Mouse (Mus musculus): ENCODE data around the gene Carmil2. TPM values are rescaled to one million over a fixed set of nuclear protein-coding genes. Genes with fewer than 3 reads are reported as not detected.

Gene Carmil2
- polyA plus RNA-seq, 1 experiment from 2014 or later: 1.1 TPM

DNA sequence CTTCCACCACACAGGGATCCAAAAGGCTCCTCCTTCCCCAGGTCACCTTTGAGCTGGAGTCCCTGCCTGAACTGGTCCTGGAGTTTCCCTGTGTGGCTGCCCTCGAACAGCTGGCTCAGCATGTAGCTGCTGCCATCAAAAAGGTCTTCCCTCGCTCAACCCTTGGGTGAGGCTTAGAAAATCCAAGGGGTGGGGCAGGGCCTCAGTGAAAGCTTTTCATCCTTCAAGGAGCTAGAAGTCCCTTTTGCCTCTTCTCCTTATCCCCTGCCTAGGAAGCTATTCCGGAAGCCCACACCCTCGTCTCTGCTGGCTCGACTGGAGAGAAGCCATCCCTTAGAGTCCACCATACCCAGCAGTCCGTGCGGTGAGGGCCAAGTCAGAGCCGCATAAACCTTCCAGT, 1.4 kb downstream of the Carmil2 start:
- H3K9me3 ChIP-seq: no peaks in the 10 kb centered on the region
- H3K27me3 ChIP-seq (ENCODE audit: poor library complexity, severe bottlenecking): 0 out of 2 replicates have a peak, but pooled peaks cover 8% of the 10 kb centered on the region
- WGBS: 70% methylated on average over 8 of the region's 8 CpGs
- DNase-seq (ENCODE audit: extremely low spot score, low spot score): no peak
- H3K27ac ChIP-seq: no peak overlapping the region
- H3K36me3 ChIP-seq (replicated peaks): peaks cover 24% of the 10 kb centered on the region
- H3K4me1 ChIP-seq: peaks cover 15% of the 10 kb centered on the region
- no peak overlapping the region for H3K4me3 ChIP-seq

DNA sequence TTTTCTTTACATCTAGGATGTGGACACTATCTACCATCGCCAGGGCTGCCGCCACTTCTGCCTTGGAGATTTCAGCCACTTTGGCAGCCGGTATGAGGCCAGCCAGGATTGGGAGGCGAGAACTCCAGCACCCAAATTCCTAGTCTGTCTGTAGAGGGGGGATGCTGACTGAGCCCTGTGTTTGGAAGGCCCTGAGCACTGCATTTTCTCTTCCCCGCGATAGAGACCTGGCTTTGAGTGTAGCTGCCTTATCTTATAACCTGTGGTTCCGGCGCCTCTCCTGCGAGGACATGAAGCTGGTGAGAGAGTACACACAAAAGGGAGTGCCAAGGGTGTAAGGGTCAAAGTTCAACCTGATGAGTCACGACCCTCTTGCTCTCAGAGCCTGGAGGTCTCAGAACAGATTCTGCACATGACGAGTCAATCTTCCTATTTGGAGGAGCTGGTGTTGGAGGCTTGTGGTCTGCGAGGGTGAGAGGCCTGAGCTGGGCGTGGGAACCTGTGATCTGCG, 2.2 kb downstream of the Carmil2 start:
- H3K4me1 ChIP-seq: peaks cover 15% of the 10 kb centered on the region
- H3K27ac ChIP-seq: no peak overlapping the region
- DNase-seq (ENCODE audit: extremely low spot score, low spot score): no peak
- H3K9me3 ChIP-seq: peaks cover 7% of the 10 kb centered on the region
- peaks cover 23% of the 10 kb centered on the region for H3K36me3 ChIP-seq (replicated peaks)
- H3K27me3 ChIP-seq (ENCODE audit: poor library complexity, severe bottlenecking): 0 out of 2 replicates have a peak, but pooled peaks cover 8% of the 10 kb centered on the region
- WGBS: 72% methylated on average over 14 of the region's 14 CpGs
- H3K4me3 ChIP-seq: no peak overlapping the region

DNA sequence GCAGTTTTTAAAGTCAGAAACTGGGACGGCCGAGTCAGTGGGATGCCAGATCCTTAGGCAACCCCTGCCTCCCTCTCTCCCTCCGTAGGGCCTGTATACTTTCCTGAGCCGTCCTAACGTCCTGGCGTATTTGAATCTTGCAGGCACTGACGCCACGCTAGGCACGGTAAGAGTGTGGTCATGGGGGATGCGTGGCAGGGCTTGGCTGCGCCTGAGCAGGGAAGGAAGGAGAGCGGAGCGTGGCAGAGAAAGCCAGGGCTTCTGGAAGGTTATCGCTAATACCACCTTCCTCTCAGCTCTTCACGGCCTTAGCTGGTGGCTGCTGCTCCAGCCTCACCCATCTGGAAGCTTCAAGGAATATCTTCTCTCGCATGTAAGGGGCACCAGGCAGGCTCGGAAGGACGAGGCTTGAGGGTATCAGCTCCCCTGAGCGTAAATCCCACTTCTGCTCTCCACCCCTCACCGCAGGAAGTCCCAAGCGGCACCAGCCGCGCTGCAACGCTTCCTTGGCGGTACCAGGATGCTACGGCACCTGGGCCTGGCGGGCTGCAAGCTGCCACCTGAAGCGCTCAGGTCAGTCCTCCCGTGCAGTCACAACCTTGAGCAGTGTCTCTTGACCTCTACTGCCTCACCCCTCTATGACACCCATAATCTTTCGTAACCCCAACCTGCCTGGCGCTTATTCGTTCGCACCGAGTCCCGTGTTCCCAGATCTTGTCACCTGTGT, 3.3 kb downstream of the Carmil2 start:
- Histone ChIP-seq H3K36me3 (replicated peaks) (peaks cover 11% of the 10 kb centered on the region), H3K27me3 (ENCODE audit: poor library complexity, severe bottlenecking) (peaks cover 15% of the 10 kb centered on the region), H3K4me1 (peaks cover 26% of the 10 kb centered on the region), H3K9me3 (peaks cover 7% of the 10 kb centered on the region), H3K4me3 (no peak overlapping the region), H3K27ac (no peak overlapping the region)
- WGBS: 62% methylated on average over 35 of the region's 35 CpGs
- no peak for DNase-seq (ENCODE audit: extremely low spot score, low spot score)

DNA sequence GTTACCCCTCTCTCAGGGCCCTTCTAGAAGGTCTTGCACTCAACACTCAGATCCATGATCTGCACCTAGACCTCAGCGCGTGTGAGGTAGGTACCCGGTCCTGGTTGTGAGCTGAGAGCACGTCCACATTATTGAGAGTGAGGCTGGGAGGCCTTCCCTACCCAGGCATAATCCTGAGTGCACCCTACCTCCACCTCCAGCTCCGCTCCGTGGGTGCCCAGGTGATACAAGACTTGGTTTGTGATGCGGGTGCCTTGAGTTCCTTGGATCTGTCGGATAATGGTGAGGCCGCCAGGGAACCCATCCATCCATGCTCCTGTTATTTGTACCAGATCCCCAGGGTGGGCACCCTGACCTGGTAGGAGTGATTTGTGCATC, 3.9 kb downstream of the Carmil2 start:
- no peak overlapping the region for H3K27ac ChIP-seq
- peaks cover 7% of the 10 kb centered on the region for H3K36me3 ChIP-seq (replicated peaks)
- H3K4me1 ChIP-seq: peaks cover 30% of the 10 kb centered on the region
- H3K4me3 ChIP-seq: no peak overlapping the region
- 89% methylated on average over 9 of the region's 9 CpGs for WGBS
- DNase-seq (ENCODE audit: extremely low spot score, low spot score): no peak
- H3K9me3 ChIP-seq: peaks cover 7% of the 10 kb centered on the region
- peaks cover 20% of the 10 kb centered on the region for H3K27me3 ChIP-seq (ENCODE audit: poor library complexity, severe bottlenecking)

DNA sequence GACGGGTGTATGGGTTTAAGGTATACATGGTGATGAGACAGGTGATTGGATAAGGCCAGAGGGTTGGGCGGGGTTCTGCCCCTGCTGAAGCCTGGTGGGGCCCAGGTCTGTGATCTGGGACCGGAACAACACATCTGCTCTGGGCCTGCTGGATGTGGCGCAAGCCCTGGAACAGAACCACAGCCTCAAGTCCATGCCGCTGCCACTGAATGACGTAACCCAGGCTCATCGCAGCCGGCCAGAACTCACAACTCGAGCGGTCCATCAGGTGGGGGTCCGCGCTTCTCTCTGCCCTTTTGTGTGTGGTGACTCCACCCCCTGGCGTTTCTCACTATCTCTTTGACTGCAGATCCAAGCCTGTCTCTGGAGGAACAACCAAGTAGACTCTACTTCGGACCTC, 4.9 kb downstream of the Carmil2 start:
- H3K4me3 ChIP-seq: no peak overlapping the region
- peaks cover 7% of the 10 kb centered on the region for H3K9me3 ChIP-seq
- no peak overlapping the region for H3K27ac ChIP-seq
- no peak for DNase-seq (ENCODE audit: extremely low spot score, low spot score)
- WGBS: 85% methylated on average over 14 of the region's 14 CpGs
- peaks cover 22% of the 10 kb centered on the region for H3K4me1 ChIP-seq
- H3K36me3 ChIP-seq (replicated peaks): peaks cover 7% of the 10 kb centered on the region
- H3K27me3 ChIP-seq (ENCODE audit: poor library complexity, severe bottlenecking): peaks cover 28% of the 10 kb centered on the region

DNA sequence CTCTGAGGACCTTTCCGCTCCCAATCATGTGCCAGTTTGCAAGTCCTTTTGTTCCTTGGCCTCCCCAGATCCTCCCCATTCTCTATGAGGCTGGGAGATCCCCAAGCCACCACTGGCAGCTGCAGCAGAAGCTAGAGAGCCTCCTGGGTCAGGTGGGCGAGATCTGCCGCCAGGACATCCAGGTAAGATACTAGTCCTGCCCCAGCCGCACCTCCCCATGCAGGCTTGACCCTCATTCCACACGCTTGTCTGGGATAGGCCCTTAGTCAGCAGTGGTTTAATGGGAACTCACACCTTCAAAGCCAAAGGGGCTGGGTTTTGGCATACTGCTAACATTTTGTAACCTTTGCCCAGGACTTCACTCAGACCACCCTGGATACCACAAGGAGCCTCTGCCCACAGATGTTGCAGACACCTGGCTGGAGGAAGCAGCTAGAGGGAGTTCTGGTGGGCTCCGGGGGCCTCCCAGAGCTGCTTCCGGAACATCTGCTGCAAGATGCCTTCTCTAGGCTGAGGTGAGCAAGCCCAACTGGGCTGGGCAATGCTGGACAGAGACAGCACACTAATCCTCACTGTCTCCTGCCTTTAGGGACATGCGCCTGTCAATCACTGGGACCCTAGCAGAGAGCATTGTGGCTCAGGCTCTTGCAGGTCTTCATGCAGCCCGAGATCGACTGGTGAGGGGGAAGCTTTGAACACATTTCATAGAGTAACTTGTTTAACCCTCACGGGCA, 6.5 kb downstream of the Carmil2 start:
- H3K9me3 ChIP-seq: peaks cover 7% of the 10 kb centered on the region
- H3K4me1 ChIP-seq: peaks cover 17% of the 10 kb centered on the region
- no peak overlapping the region for H3K27ac ChIP-seq
- H3K4me3 ChIP-seq: no peak overlapping the region
- peaks cover 20% of the 10 kb centered on the region for H3K36me3 ChIP-seq (replicated peaks)
- no peak for DNase-seq (ENCODE audit: extremely low spot score, low spot score)
- 92% methylated on average over 11 of the region's 11 CpGs for WGBS
- H3K27me3 ChIP-seq (ENCODE audit: poor library complexity, severe bottlenecking): peaks cover 28% of the 10 kb centered on the region

DNA sequence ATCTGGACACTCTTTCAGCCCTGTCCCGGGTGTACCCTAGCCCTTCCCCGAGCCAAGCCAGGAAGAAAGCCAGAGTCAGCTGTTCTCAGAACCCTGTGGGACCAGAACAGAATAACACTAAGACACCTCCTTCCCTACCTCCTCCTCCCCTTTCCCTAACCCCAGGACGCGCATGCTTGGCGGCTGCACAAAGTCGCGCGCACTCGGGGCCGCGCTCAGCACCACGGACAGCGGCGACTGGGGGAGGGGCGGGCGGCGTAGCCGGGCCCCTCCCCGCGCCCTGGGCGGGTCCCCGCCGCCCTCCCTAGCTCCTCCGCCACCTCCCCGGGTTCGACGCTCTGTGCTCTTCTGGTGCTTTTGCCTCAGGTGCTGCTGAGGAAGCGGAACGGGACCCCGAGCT, 7.6 kb downstream of the Carmil2 start:
- DNase-seq (ENCODE audit: extremely low spot score, low spot score): peak; percentile 69
- Histone ChIP-seq H3K9me3 (peaks cover 7% of the 10 kb centered on the region), H3K4me1 (peaks cover 17% of the 10 kb centered on the region), H3K27me3 (ENCODE audit: poor library complexity, severe bottlenecking) (peaks cover 28% of the 10 kb centered on the region), H3K36me3 (replicated peaks) (peaks cover 30% of the 10 kb centered on the region), H3K4me3 (peak overlapping the region; percentile 59), H3K27ac (peak overlapping the region; percentile 70; the same call in 1 of the 2 replicates)
- WGBS: 4% methylated on average over 30 of the region's 30 CpGs

DNA sequence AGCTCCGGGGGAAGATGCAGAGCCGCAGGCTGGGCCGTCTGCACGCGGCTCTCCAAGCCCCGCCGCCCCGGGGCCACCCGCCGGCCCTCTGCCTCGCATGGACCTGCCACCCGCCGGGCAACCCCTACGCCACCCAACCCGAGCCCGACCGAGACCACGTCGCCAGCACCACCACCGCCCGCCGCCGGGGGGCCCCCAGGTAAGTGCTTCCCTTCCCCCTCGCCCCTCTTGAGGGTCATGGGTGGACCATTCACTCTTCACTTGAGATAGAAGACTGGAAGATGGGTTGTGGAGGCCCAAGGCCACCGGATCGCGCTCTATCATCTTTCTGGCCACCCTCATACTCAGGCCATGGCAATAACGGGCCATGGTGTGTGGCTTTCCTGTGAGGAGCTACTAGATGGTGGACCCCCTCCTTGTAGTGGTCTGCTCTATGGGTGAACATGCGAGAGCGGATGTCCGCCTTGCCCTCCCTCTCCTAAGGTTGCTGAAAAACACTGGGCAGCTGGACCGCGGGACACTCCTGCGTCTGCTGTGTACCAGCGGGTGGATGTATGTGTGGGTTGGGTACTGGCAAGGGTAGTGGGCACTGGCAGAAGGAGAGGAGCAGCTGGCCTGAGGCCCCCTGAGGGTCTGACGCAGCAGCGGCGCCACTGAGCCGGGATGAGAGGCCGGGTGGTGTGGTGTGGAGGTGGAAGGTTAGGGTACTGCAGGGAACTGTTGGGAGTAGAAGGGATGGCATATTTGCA, 8.2 kb downstream of the Carmil2 start:
- Histone ChIP-seq H3K4me3 (peak overlapping the region; percentile 59), H3K27ac (peak overlapping the region; percentile 70; the same call in 1 of the 2 replicates), H3K27me3 (ENCODE audit: poor library complexity, severe bottlenecking) (peaks cover 28% of the 10 kb centered on the region), H3K36me3 (replicated peaks) (peaks cover 34% of the 10 kb centered on the region), H3K4me1 (peaks cover 16% of the 10 kb centered on the region), H3K9me3 (peaks cover 7% of the 10 kb centered on the region)
- no peak for DNase-seq (ENCODE audit: extremely low spot score, low spot score)
- WGBS: 7% methylated on average over 40 of the region's 40 CpGs

DNA sequence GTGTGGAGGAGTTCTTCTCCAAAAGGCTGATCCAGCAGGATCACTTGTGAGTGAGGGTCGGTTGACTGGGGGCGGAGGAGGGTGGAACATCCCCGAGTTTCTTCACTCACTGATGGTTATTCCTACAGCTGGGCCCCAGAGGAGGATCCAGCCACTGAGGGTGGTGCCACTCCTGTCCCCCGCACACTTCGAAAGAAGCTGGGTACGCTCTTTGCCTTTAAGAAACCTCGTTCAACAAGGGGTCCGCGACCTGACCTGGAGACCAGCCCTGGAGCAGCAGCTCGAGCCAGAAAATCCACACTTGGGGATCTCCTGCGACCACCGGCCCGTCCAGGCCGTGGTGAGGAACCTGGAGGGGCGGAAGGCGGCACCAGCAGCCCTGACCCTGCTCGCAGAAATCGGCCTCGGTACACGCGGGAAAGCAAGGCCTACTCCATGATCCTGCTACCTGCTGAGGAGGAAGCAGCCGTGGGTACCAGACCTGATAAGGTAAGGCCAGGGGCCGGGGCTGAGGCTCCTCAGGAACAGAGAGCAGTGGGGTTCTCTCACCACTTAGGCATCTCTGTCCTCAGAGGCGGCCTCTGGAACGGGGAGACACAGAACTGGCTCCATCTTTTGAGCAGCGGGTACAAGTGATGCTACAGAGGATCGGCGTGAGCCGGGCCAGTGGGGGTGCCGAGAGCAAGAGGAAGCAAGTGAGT, 9.2 kb downstream of the Carmil2 start:
- H3K4me3 ChIP-seq: no peak overlapping the region
- H3K27ac ChIP-seq: no peak overlapping the region
- WGBS: 82% methylated on average over 30 of the region's 30 CpGs
- H3K9me3 ChIP-seq: peaks cover 7% of the 10 kb centered on the region
- H3K36me3 ChIP-seq (replicated peaks): peaks cover 37% of the 10 kb centered on the region
- H3K27me3 ChIP-seq (ENCODE audit: poor library complexity, severe bottlenecking): peaks cover 21% of the 10 kb centered on the region
- H3K4me1 ChIP-seq: peaks cover 24% of the 10 kb centered on the region
- no peak for DNase-seq (ENCODE audit: extremely low spot score, low spot score)

DNA sequence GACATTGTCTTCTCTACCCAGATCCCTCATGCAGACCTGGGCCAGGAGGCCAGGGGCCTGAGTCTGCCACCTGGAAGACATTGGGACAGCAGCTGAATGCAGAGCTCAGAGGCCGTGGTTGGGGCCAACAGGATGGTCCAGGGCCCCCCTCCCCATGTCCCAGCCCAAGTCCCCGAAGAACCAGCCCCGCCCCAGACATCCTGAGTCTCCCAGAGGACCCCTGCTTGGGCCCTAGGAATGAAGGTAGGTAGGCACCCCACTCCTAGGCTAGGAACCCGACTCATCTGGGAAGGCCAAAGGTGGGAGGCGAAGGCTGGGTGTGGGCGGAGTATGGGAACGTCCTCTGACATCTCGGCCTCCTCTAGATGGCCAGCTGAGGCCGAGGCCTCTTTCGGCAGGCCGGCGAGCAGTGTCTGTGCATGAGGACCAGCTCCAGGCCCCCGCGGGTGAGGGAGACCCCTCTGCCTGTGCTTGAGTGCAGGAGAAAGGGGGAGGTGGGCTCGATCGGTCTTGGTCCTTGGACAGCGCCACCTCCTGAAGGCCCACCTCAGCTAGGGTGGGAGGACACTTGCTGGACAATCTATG, 11.2 kb downstream of the Carmil2 start:
- Histone ChIP-seq H3K27ac (no peak overlapping the region), H3K4me1 (peaks cover 39% of the 10 kb centered on the region), H3K9me3 (peaks cover 7% of the 10 kb centered on the region), H3K4me3 (0 out of 2 replicates have a peak overlapping the region, but pooled peaks have one; percentile 2), H3K27me3 (ENCODE audit: poor library complexity, severe bottlenecking) (peaks cover 20% of the 10 kb centered on the region), H3K36me3 (replicated peaks) (peaks cover 41% of the 10 kb centered on the region)
- WGBS: 91% methylated on average over 17 of the region's 17 CpGs
- DNase-seq (ENCODE audit: extremely low spot score, low spot score): no peak

DNA sequence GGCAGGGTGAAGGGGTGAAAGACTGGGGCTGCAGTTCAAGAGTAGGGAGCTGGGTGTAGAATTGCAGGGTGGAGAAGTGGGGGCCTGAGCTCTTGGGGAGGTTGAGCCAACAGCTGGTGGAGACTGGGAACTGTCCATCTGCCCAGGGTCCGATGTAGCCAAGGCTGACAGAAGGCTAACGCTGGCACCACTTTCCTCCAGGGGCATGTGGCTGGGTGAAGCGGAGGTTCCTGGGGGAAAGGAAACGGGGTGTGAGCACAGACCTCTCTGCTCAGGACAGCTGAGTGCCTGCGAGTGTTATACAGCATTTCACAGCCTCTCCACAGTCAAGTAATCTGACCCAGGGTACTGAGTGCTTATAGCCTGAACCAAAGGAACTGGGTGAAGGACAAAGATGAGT, 12.7 kb downstream of the Carmil2 start:
- 95% methylated on average over 5 of the region's 5 CpGs for WGBS
- no peak overlapping the region for H3K27ac ChIP-seq
- no peak for DNase-seq (ENCODE audit: extremely low spot score, low spot score)
- no peak overlapping the region for H3K4me3 ChIP-seq
- peaks cover 42% of the 10 kb centered on the region for H3K4me1 ChIP-seq
- peaks cover 49% of the 10 kb centered on the region for H3K36me3 ChIP-seq (replicated peaks)
- H3K9me3 ChIP-seq: no peaks in the 10 kb centered on the region
- H3K27me3 ChIP-seq (ENCODE audit: poor library complexity, severe bottlenecking): peaks cover 20% of the 10 kb centered on the region
